Mouse (Mus musculus) B cell, adult 67 days (primary cell): Measurements from ENCODE around the gene Duox2. TPM values are rescaled to one million over a fixed set of nuclear protein-coding genes. Genes with fewer than 3 reads are reported as not detected.

ENCODE experiments used
- total RNA-seq, 2 experiments: library from RNA; stranded (reverse); gene quantifications; 4 replicates each; pipeline ENCODE4 v1.2.4; 2023

Gene Duox2
- not detected for total RNA-seq

DNA sequence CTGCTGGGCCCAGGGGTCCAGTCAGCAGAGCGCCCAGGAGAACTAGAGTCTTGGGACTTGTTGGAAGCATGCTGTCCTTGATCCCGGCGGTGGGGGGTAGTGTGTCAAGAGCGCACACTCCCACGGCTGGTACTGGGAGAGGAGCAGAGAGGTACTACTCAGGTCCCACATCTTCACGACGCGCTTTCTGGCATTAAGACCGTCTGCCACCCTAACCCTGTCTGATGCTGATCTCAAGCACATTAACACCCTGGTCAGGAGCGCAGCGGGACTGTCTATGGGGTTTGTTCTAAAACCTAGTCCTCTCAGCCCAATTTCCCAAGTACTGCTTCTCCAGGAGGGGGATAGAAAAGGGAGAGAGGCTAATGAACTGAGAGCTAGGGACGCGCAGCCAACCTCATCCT lies at the start of gene Duox2:
Gene Duox2, minus strand, starts transcription at position 354 of the 404 bp plus-strand sequence.

GRCm38 (mm10) chr2:122315372-122315771 lies 17.1 kb upstream of the Duox2 start, which contains the start of gene Duox1:
TSS of gene Duox1 (plus strand) at chr2:122315672.

GRCm38 (mm10) chr2:122313536-122313935 lies 15.3 kb upstream of the Duox2 start, which contains the start of gene Duoxa1:
TSS of gene Duoxa1 (minus strand) at chr2:122313730.

GRCm38 (mm10) chr2:122298596-122299490 lies 594 bp upstream of the Duox2 start, which contains the start of gene Duoxa2:
TSS of gene Duoxa2 (plus strand) at chr2:122298900.

GRCm38 (mm10) chr2:122234611-122235288 lies 63.5 kb downstream of the Duox2 start, which contains the start of gene Sord:
TSS of gene Sord (plus strand) at chr2:122234749.

Other genes starting within 250 kb of the Duox2 start
- gene Spg11, start 180.1 kb downstream of the Duox2 start, total RNA-seq: 10 to 100 TPM; 31.6 to 31.7 TPM
- gene B2m, start 150.8 kb downstream of the Duox2 start, total RNA-seq: 1,000 to 10,000 TPM; 1,480 to 1,487 TPM
- gene Trim69, start 137.7 kb downstream of the Duox2 start, total RNA-seq: under 1 TPM; 0.42 to 0.61 TPM
- gene Patl2, start 112.3 kb downstream of the Duox2 start, total RNA-seq: not detected
- gene Terb2, start 112.2 kb downstream of the Duox2 start, total RNA-seq: not detected
- 1 to 10 TPM; 5.6 to 7.1 TPM for gene Sord, start 63.7 kb downstream of the Duox2 start, total RNA-seq
- gene Duoxa2, start 451 bp upstream of the Duox2 start, total RNA-seq: not detected
- not detected for gene Duoxa1, start 15.3 kb upstream of the Duox2 start, total RNA-seq
- not detected for gene Duox1, start 17.2 kb upstream of the Duox2 start, total RNA-seq
- 1 to 10 TPM; 3.6 to 4.0 TPM for gene Shf, start 70.7 kb upstream of the Duox2 start, total RNA-seq
- gene Slc28a2, start 128.0 kb upstream of the Duox2 start, total RNA-seq: 100 to 1,000 TPM; 122 to 141 TPM
- gene Gm14085, start 186.5 kb upstream of the Duox2 start, total RNA-seq: 1 to 10 TPM; 2.7 to 3.8 TPM